Mouse (Mus musculus): ENCODE data around the gene Nanp. TPM values are rescaled to one million over a fixed set of nuclear protein-coding genes. Genes with fewer than 3 reads are reported as not detected.

The Nanp gene
- polyA plus RNA-seq, 1 experiment from 2014 or later: 89.3 TPM

- H3K27ac ChIP-seq (ENCODE audit: low read depth, low read length): no peak overlapping the region
- no peak overlapping the region for H3K4me3 ChIP-seq (ENCODE audit: low read depth, low read length)
Measured at GRCm38 (mm10) chr2:151034435-151034834, 4.8 kb downstream of the Nanp start.

GRCm38 (mm10) chr2:151021158-151021557 lies 18.0 kb downstream of the Nanp start:
- Histone ChIP-seq H3K9me3 (ENCODE audit: control insufficient read depth, low read length) (no peaks in the 10 kb centered on the region), H3K4me1 (replicated peaks; ENCODE audit: control insufficient read depth, insufficient read depth, low read length) (no peaks in the 10 kb centered on the region), H3K9ac (ENCODE audit: low read depth, low read length) (no peak overlapping the region), H3K27me3 (replicated peaks; ENCODE audit: control insufficient read depth, insufficient read depth, low read length) (no peaks in the 10 kb centered on the region), H3K4me2 (no peak overlapping the region), H3K27ac (ENCODE audit: low read depth, low read length) (no peak overlapping the region), H3K4me3 (ENCODE audit: low read depth, low read length) (no peak overlapping the region), H3K36me3 (ENCODE audit: control insufficient read depth, insufficient read depth, low read length) (no peaks in the 10 kb centered on the region)
- WGBS: 82% methylated on average over 10 of the region's 10 CpGs
- DNase-seq (ENCODE audit: low spot score): no peak
- ATAC-seq (replicated peaks; ENCODE audit: low FRiP score): no peak

More at GRCm38 (mm10) chr2:151034435-151034834, 4.8 kb downstream of the Nanp start:
- Histone ChIP-seq H3K36me3 (ENCODE audit: control insufficient read depth, insufficient read depth, low read length) (peaks cover 2% of the 10 kb centered on the region; the same call in 1 of the 2 replicates), H3K9ac (ENCODE audit: low read depth, low read length) (no peak overlapping the region), H3K4me1 (replicated peaks; ENCODE audit: control insufficient read depth, insufficient read depth, low read length) (peaks cover 7% of the 10 kb centered on the region; the same call in 1 of the 2 replicates), H3K27me3 (replicated peaks; ENCODE audit: control insufficient read depth, insufficient read depth, low read length) (no peaks in the 10 kb centered on the region), H3K4me2 (no peak overlapping the region), H3K9me3 (ENCODE audit: control insufficient read depth, low read length) (no peaks in the 10 kb centered on the region)
- WGBS: 86% methylated on average over 3 of the region's 3 CpGs
- no peak for ATAC-seq (replicated peaks; ENCODE audit: low FRiP score)
- no peak for DNase-seq (ENCODE audit: low spot score)

GRCm38 (mm10) chr2:151015316-151015715 lies 23.9 kb downstream of the Nanp start:
- ATAC-seq (replicated peaks; ENCODE audit: low FRiP score) (no peak), DNase-seq (ENCODE audit: low spot score) (no peak)
- no peak overlapping the region for H3K4me2 ChIP-seq
- H3K36me3 ChIP-seq (ENCODE audit: control insufficient read depth, insufficient read depth, low read length): no peaks in the 10 kb centered on the region
- H3K9me3 ChIP-seq (ENCODE audit: control insufficient read depth, low read length): no peaks in the 10 kb centered on the region
- no peaks in the 10 kb centered on the region for H3K27me3 ChIP-seq (replicated peaks; ENCODE audit: control insufficient read depth, insufficient read depth, low read length)
- WGBS: 64% methylated on average over 2 of the region's 2 CpGs
- no peak overlapping the region for H3K9ac ChIP-seq (ENCODE audit: low read depth, low read length)
- H3K4me1 ChIP-seq (replicated peaks; ENCODE audit: control insufficient read depth, insufficient read depth, low read length): peaks cover 8% of the 10 kb centered on the region
- no peak overlapping the region for H3K4me3 ChIP-seq (ENCODE audit: low read depth, low read length)
- H3K27ac ChIP-seq (ENCODE audit: low read depth, low read length): no peak overlapping the region

- H3K27ac ChIP-seq (ENCODE audit: low read depth, low read length): peak overlapping the region; percentile 64
- no peak overlapping the region for H3K4me3 ChIP-seq (ENCODE audit: low read depth, low read length)
- ATAC-seq (replicated peaks; ENCODE audit: low FRiP score) (peak; percentile 66), DNase-seq (ENCODE audit: low spot score) (no peak)
- H3K4me2 ChIP-seq: peak overlapping the region; percentile 51
- 26% methylated on average over 1 of the region's 1 CpGs for WGBS
- H3K9ac ChIP-seq (ENCODE audit: low read depth, low read length): peak overlapping the region; percentile 21
- no peaks in the 10 kb centered on the region for H3K36me3 ChIP-seq (ENCODE audit: control insufficient read depth, insufficient read depth, low read length)
- H3K27me3 ChIP-seq (replicated peaks; ENCODE audit: control insufficient read depth, insufficient read depth, low read length): no peaks in the 10 kb centered on the region
- H3K9me3 ChIP-seq (ENCODE audit: control insufficient read depth, low read length): no peaks in the 10 kb centered on the region
- peaks cover 31% of the 10 kb centered on the region for H3K4me1 ChIP-seq (replicated peaks; ENCODE audit: control insufficient read depth, insufficient read depth, low read length)
Measured at GRCm38 (mm10) chr2:151011273-151011672, 27.9 kb downstream of the Nanp start.

DNA sequence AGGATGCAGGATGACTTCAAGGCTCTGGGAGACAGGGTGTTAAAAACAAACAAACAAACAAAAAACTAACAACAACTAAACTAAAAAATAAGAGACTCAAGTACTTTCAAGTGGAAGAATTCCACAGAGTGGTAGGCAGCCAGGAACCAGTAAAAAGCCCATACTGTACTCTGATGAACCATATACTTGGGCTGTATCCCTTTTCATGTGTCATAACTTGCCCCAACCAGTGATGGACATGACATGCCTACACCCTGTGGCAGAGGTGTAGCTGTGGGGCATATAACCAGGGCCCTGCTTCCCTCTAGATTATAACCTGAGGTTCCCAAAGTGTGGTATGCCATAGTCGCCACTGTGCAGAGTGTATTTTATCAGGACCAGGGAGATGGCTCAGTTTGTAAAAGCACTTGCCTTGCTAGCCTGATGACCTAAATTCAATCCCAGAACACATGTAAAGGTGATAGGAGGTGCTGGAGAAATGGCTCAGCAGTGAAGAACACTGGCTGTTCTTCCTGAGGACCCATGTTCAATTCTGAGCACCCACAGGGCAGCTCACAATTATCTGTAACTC lies 29.6 kb downstream of the Nanp start:
- ATAC-seq (replicated peaks; ENCODE audit: low FRiP score) (peak; percentile 48), DNase-seq (ENCODE audit: low spot score) (no peak)
- H3K9me3 ChIP-seq (ENCODE audit: control insufficient read depth, low read length): no peaks in the 10 kb centered on the region
- no peaks in the 10 kb centered on the region for H3K27me3 ChIP-seq (replicated peaks; ENCODE audit: control insufficient read depth, insufficient read depth, low read length)
- 74% methylated on average over 1 of the region's 1 CpGs for WGBS
- H3K4me2 ChIP-seq: peak overlapping the region; percentile 89
- H3K4me3 ChIP-seq (ENCODE audit: low read depth, low read length): peak overlapping the region; percentile 63
- no peak overlapping the region for H3K9ac ChIP-seq (ENCODE audit: low read depth, low read length)
- no peaks in the 10 kb centered on the region for H3K36me3 ChIP-seq (ENCODE audit: control insufficient read depth, insufficient read depth, low read length)
- peak overlapping the region; percentile 20; the same call in 1 of the 2 replicates for H3K27ac ChIP-seq (ENCODE audit: low read depth, low read length)
- peaks cover 46% of the 10 kb centered on the region for H3K4me1 ChIP-seq (replicated peaks; ENCODE audit: control insufficient read depth, insufficient read depth, low read length)

DNA sequence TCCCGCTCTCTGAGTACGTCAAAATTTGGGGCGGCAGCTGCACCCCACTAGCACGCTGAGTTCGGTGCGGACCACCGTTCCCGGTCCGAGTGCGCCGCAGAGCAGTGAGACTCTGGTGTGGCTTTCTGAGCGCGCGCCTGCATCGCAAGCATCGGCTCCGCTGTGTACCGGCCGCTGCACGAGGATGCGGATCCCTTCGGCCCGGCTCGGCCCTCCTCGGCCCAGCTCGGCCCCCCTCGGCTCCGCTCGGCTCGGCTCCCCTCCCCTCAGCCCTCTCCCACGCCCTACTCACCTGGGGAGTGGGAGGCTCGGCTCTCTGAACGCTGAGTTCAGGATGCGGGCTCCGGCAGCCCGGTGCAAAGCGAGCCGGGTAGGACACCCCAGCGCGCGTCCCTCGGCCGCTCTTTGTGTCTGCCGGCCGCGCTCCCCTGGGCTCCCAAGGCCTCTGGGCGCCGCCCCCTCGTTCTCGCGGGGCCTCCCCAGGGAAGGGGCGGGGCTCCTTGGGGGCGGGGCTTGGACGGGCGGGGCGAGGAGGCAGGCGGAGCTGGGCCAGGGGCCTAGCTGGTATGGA lies 30.2 kb downstream of the Nanp start:
- peaks cover 52% of the 10 kb centered on the region for H3K4me1 ChIP-seq (replicated peaks; ENCODE audit: control insufficient read depth, insufficient read depth, low read length)
- H3K27me3 ChIP-seq (replicated peaks; ENCODE audit: control insufficient read depth, insufficient read depth, low read length): no peaks in the 10 kb centered on the region
- peak overlapping the region; percentile 89 for H3K4me2 ChIP-seq
- H3K36me3 ChIP-seq (ENCODE audit: control insufficient read depth, insufficient read depth, low read length): no peaks in the 10 kb centered on the region
- peak overlapping the region; percentile 81 for H3K9ac ChIP-seq (ENCODE audit: low read depth, low read length)
- ATAC-seq (replicated peaks; ENCODE audit: low FRiP score): peak; percentile 88
- peak; percentile 88 for DNase-seq (ENCODE audit: low spot score)
- H3K27ac ChIP-seq (ENCODE audit: low read depth, low read length): peak overlapping the region; percentile 17
- WGBS: under 1% methylated on average over 57 of the region's 57 CpGs
- H3K4me3 ChIP-seq (ENCODE audit: low read depth, low read length): peak overlapping the region; percentile 63
- no peaks in the 10 kb centered on the region for H3K9me3 ChIP-seq (ENCODE audit: control insufficient read depth, low read length)

GRCm38 (mm10) chr2:151008517-151008932 lies 30.7 kb downstream of the Nanp start:
- under 1% methylated on average over 21 of the region's 21 CpGs for WGBS
- no peaks in the 10 kb centered on the region for H3K9me3 ChIP-seq (ENCODE audit: control insufficient read depth, low read length)
- peak overlapping the region; percentile 17 for H3K27ac ChIP-seq (ENCODE audit: low read depth, low read length)
- peak overlapping the region; percentile 63 for H3K4me3 ChIP-seq (ENCODE audit: low read depth, low read length)
- DNase-seq (ENCODE audit: low spot score): no peak
- peaks cover 56% of the 10 kb centered on the region for H3K4me1 ChIP-seq (replicated peaks; ENCODE audit: control insufficient read depth, insufficient read depth, low read length)
- peak; percentile 56 for ATAC-seq (replicated peaks; ENCODE audit: low FRiP score)
- H3K9ac ChIP-seq (ENCODE audit: low read depth, low read length): peak overlapping the region; percentile 81
- no peaks in the 10 kb centered on the region for H3K36me3 ChIP-seq (ENCODE audit: control insufficient read depth, insufficient read depth, low read length)
- H3K4me2 ChIP-seq: peak overlapping the region; percentile 89
- no peaks in the 10 kb centered on the region for H3K27me3 ChIP-seq (replicated peaks; ENCODE audit: control insufficient read depth, insufficient read depth, low read length)

GRCm38 (mm10) chr2:151008006-151008405 lies 31.2 kb downstream of the Nanp start:
- Histone ChIP-seq H3K27ac (ENCODE audit: low read depth, low read length) (peak overlapping the region; percentile 17; the same call in 1 of the 2 replicates), H3K4me3 (ENCODE audit: low read depth, low read length) (peak overlapping the region; percentile 63), H3K9me3 (ENCODE audit: control insufficient read depth, low read length) (no peaks in the 10 kb centered on the region), H3K36me3 (ENCODE audit: control insufficient read depth, insufficient read depth, low read length) (no peaks in the 10 kb centered on the region), H3K27me3 (replicated peaks; ENCODE audit: control insufficient read depth, insufficient read depth, low read length) (no peaks in the 10 kb centered on the region), H3K4me1 (replicated peaks; ENCODE audit: control insufficient read depth, insufficient read depth, low read length) (peaks cover 58% of the 10 kb centered on the region), H3K4me2 (peak overlapping the region; percentile 89), H3K9ac (ENCODE audit: low read depth, low read length) (peak overlapping the region; percentile 81)
- ATAC-seq (replicated peaks; ENCODE audit: low FRiP score): no peak
- 41% methylated on average over 6 of the region's 6 CpGs for WGBS
- no peak for DNase-seq (ENCODE audit: low spot score)
